8 mouse cellular contexts compared by ENCODE assay signal in genomic region chr2:94290483-94290882, GRCm38 (mm10).
A peak's percentile ranks its signal among the peaks of the same experiment; 100 is the strongest.
DNase-seq lines count a peak whose midpoint lies in the region; ATAC-seq and TF ChIP-seq lines count a peak whose summit lies in the region.

No protein-coding gene starts in this region.

- DNase-seq in left cerebral cortex, adult 18-20 months (ENCODE audit: low spot score in 2 of 2): peak; percentile 79
- DNase-seq in left cerebral cortex, adult 11 months (ENCODE audit: low spot score): no peak
- DNase-seq in cerebellum, postnatal 4 days (ENCODE audit: low spot score in 2 of 2): peak; percentile 58 to 74
- DNase-seq in gastrocnemius, postnatal 10 days: peak; percentile 67
- peak; percentile 76 to 78 for DNase-seq in left cerebral cortex, postnatal 25 days (ENCODE audit: low spot score in 2 of 2)
- DNase-seq in midbrain, embryonic 14.5 days: peak; percentile 91
- DNase-seq in spleen, adult 2 months (ENCODE audit: low read depth in 1 of 2, low spot score in 2 of 2): peak in 1 of 2 experiments; percentile 33

- peak; percentile 55 for ATAC-seq in intestine, embryonic 15.5 days
- ATAC-seq in midbrain, embryonic 14.5 days (ENCODE audit: low FRiP score, low TSS enrichment): peak; percentile 58

- no peak overlapping the region for H3K4me3 ChIP-seq in intestine, embryonic 15.5 days (replicated peaks)
- H3K4me3 ChIP-seq in midbrain, embryonic 14.5 days (replicated peaks; ENCODE audit: low read depth, low read length): no peak overlapping the region
- H3K4me3 ChIP-seq in spleen, adult 2 months (ENCODE audit: extremely low read depth, insufficient read depth, insufficient read length): no peak overlapping the region

- H3K36me3 ChIP-seq in intestine, embryonic 15.5 days: no peaks in the 10 kb centered on the region
- no peaks in the 10 kb centered on the region for H3K36me3 ChIP-seq in midbrain, embryonic 14.5 days (ENCODE audit: control insufficient read depth, insufficient read depth, low read length)
- H3K36me3 ChIP-seq in spleen, adult 2 months (ENCODE audit: control insufficient read depth, insufficient read depth, low read length): no peaks in the 10 kb centered on the region

- H3K4me2 ChIP-seq in intestine, embryonic 15.5 days (replicated peaks): no peak overlapping the region
- H3K4me2 ChIP-seq in midbrain, embryonic 14.5 days (ENCODE audit: low read length): no peak overlapping the region

- no peak overlapping the region for H3K27ac ChIP-seq in intestine, embryonic 15.5 days
- H3K27ac ChIP-seq in midbrain, embryonic 14.5 days (replicated peaks; ENCODE audit: low read depth, low read length): no peak overlapping the region
- H3K27ac ChIP-seq in spleen, adult 2 months (ENCODE audit: insufficient read depth, low read length): no peak overlapping the region

- H3K9me3 ChIP-seq in intestine, embryonic 15.5 days: no peaks in the 10 kb centered on the region
- no peaks in the 10 kb centered on the region for H3K9me3 ChIP-seq in midbrain, embryonic 14.5 days (ENCODE audit: control insufficient read depth, low read length)

- WGBS in intestine, embryonic 15.5 days: 4% methylated on average over 5 of the region's 5 CpGs
- 2% methylated on average over 5 of the region's 5 CpGs for WGBS in midbrain, embryonic 14.5 days
- 0% methylated on average over 5 of the region's 5 CpGs for WGBS in spleen, adult 2 months

- no peak overlapping the region for H3K9ac ChIP-seq in intestine, embryonic 15.5 days
- H3K9ac ChIP-seq in midbrain, embryonic 14.5 days (replicated peaks; ENCODE audit: low read length): no peak overlapping the region

- intact Hi-C loops in left cerebral cortex, postnatal 25 days (cut with DNase I): loop anchor here (1.0 to 5.0 kb wide), 4 partner anchors 36 to 256 kb away; no protein-coding TSS in a partner anchor

- no peaks in the 10 kb centered on the region for H3K27me3 ChIP-seq in intestine, embryonic 15.5 days (replicated peaks)
- no peaks in the 10 kb centered on the region for H3K27me3 ChIP-seq in midbrain, embryonic 14.5 days (ENCODE audit: control insufficient read depth, insufficient read depth, low read length)
- H3K27me3 ChIP-seq in spleen, adult 2 months (ENCODE audit: control insufficient read depth, insufficient read depth, low read length): no peaks in the 10 kb centered on the region

- TF ChIP-seq POLR2A in spleen, adult 2 months (IDR thresholded peaks at IDR 0.05; ENCODE audit: low read depth, low read length): no peak

- 0 out of 2 replicates have a peak, but pooled peaks cover 5% of the 10 kb centered on the region for H3K4me1 ChIP-seq in intestine, embryonic 15.5 days (replicated peaks)
- peaks cover 21% of the 10 kb centered on the region for H3K4me1 ChIP-seq in midbrain, embryonic 14.5 days (ENCODE audit: control insufficient read depth, insufficient read depth, low read length)
- H3K4me1 ChIP-seq in spleen, adult 2 months (ENCODE audit: control insufficient read depth, insufficient read depth, insufficient read length): no peaks in the 10 kb centered on the region

- peak; percentile 71; the same call in 1 of the 2 replicates for TF ChIP-seq CTCF in spleen, adult 2 months (IDR thresholded peaks at IDR 0.05; ENCODE audit: extremely low read depth, insufficient read depth, insufficient read length, insufficient replicate concordance)
